Mouse (Mus musculus) layer of hippocampus, adult 6 months (tissue): ENCODE data around the gene Tgm2. TPM values are rescaled to one million over a fixed set of nuclear protein-coding genes. Genes with fewer than 3 reads are reported as not detected.

Experiments
- long read RNA-seq, 2 experiments: library from polyadenylated mRNA; unstranded; transcript quantifications; one replicate each; pipeline ENCODE4 v2.0.0; 2019 to 2020
- polyA plus RNA-seq: library from polyadenylated mRNA; unstranded; fragments of <200 nt; fragmentation: Nextera tagmentation; gene quantifications from 2 replicates; pipeline ENCODE4 v1.2.3, GENCODE M21; 2021

The Tgm2 gene
- 3.9 and 5.2 TPM in 2 replicates for polyA plus RNA-seq
- long read RNA-seq, experiment 1, partial matches to known transcripts: 3 of 7 reads
- long read RNA-seq, experiment 1, other reads (novel, unspliced or antisense): 2 of 7 reads
- long read RNA-seq, experiment 2, transcript Tgm2-201 (13 exons, 3,596 nt): major isoform, 14 of 21 reads
- long read RNA-seq, experiment 2, partial matches to known transcripts: 6 of 21 reads
- long read RNA-seq, experiment 2, other reads (novel, unspliced or antisense): 1 of 21 reads

GRCm38 (mm10) chr2:158146223-158146622 lies at the start of gene Tgm2:
Gene Tgm2, minus strand, starts transcription at chr2:158146436.

Other genes starting within 250 kb of the Tgm2 start
- 1.2 and 1.6 TPM in 2 replicates for gene Vstm2l, start 231.8 kb downstream of the Tgm2 start, polyA plus RNA-seq
- 6.8 and 7.4 TPM in 2 replicates for gene Tti1, start 118.0 kb downstream of the Tgm2 start, polyA plus RNA-seq
- 21.7 TPM in 2 replicates for gene Rprd1b, start 117.9 kb downstream of the Tgm2 start, polyA plus RNA-seq
- 1.4 and 1.8 TPM in 2 replicates for gene D630003M21Rik, start 82.8 kb upstream of the Tgm2 start, polyA plus RNA-seq
- gene Bpi, start 111.7 kb upstream of the Tgm2 start, polyA plus RNA-seq: not detected in 2 replicates
- gene Lbp, start 160.1 kb upstream of the Tgm2 start, polyA plus RNA-seq: 4.2 and 20.3 TPM in 2 replicates
- gene Snhg11, start 229.2 kb upstream of the Tgm2 start, polyA plus RNA-seq: 17.3 and 17.7 TPM in 2 replicates